Mouse (Mus musculus) right cerebral cortex, postnatal 4 days (tissue): ENCODE results near the gene Uck2.
A peak's percentile ranks its signal among the peaks of the same experiment; 100 is the strongest.

Experiments used
- DNase-seq: peaks from one replicate; pipeline ENCODE4 v3.0.0-alpha.2; 2022

Gene Uck2

DNA sequence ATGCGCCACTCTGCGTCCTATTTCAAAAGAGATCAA lies at the start of gene Uck2:
Uck2 (minus strand) TSS at position 1 of the 36 bp plus-strand sequence.
- DNase-seq: no peak

DNA sequence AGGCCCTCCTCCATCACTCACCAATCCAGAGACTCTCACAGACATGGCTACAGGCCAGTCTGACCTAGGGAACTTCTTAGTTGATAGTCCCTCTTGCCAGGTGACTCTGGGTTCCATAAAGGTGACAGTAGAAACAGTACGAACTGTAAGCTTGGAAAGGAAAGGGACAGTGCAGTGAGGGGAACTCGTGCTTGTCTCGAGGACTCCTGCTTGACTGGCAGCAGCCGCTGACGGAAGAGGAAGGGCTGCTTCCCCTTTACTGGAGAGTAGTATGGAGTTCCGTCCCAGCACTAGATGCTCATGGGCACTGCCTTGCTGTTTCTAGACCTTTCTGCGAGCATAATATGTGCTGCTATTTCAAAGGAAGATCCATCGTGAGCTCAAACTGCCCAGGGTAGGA lies 46.0 kb upstream of the Uck2 start:
- no peak for DNase-seq

DNA sequence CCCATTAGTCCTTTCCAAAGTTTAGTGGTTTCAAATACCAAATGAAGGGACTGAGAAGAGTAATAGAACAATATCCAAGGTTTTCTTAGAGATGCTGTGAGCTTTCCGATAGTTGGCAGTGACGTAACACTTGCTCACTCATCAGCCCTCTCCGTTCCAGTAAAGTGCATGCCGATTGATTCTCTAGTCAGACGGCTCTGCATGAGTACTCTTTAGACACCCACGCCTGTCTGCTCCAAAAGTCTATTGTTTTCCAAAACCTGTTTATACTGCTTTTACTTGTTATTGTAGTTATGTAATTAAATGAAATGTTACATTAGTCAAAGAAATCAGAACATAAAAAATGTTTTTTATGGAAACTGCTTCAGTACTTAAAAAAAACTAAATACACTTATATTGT lies 43.7 kb upstream of the Uck2 start:
- DNase-seq: no peak

DNA sequence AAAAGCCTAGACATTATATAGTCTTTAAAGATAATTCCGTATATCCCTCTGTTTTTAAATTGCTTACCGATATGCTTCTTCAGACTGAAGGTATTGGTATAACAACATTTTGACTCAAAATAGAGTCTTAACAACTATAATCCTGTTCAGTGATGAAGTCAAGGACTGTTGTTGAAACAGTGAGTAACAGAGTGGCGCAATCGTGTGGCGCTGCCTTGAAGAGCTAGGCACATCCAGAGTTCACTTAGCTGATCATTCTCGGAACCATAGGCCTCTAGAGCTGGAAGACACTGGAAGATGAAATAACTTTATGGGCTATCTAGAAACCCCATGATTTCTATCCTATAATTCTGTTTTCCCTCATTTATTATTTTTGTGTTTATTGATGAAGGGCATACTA lies 36.6 kb upstream of the Uck2 start:
- DNase-seq: no peak

DNA sequence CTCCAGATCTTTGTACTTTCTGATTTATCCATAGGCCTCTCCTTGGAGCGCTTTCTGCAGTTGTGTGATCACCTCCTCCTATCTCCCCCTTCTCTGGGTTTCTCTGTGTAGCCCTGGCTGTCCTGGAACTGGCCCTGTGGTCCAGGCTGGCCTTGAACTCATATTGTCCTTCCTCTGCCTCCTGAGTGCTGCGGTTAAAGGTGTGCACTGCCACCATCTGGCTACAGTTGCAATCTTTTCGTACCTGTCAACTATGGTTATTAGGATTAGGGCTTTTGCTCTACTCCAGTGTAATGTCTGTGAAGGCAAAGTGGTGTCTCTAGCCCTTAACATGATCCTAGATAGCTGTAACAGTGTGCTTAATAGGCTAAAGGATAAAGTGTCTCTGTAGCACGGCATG lies 28.1 kb upstream of the Uck2 start:
- DNase-seq: no peak

DNA sequence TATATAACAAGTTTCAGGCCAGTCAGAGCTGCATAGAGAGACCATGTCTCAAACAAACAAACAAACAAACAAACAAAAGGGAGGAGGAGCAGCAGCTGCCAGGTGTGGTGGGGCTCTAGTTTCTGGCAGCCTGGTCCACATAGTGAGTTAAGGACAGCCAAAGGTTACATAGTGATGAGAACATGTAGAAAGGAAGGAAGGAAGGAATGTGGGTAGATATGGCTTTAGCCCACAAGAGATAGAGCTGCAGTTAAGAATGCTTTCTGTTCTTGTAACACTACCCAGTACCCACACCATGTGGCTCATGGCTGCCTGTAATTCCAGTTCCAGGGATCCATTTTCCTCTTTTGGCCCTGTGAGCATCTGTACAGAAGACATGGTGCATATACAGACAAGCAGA lies 27.2 kb upstream of the Uck2 start:
- no peak for DNase-seq

DNA sequence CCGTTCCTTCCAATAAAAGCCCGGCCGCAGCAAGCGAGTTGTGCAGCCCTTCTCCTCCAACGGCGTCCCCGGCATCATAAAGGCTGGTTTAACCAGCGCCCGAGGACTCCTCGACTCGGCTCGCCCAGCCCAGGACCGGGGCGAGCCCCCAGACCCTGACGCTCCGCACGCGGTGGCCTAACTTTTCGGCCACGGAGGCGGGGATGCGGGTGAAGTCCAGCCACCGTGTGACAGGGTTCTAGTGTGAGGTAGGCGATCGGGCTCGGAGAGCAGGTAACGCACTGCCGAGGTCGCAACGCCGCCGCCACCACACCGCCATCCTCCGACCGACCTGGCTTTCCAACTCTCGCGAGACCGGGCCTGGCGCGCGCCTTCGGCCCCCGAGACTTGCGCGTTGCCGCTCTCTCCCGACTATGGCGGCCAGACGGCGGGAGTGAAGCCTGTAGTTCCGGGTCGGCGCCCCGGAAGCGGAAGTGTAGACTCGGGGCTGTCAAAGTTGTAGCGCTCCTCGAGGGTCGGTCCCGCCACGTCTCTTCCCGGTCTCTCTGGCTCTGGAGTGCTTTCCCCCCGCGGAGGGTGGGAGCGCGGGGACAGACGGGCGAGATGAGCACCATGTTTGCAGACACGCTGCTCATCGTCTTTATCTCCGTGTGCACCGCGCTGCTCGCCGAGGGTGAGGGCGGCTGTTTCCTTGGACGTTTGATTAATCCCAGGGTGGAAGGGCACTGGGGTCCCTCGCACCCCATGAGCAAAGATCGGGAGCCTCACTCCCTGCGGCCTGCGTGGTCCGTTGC lies 23.3 kb upstream of the Uck2 start, which contains the start of gene Tmco1:
Tmco1 (plus strand) TSS at position 118 of the 794 bp plus-strand sequence.
- peak; percentile 98 for DNase-seq

DNA sequence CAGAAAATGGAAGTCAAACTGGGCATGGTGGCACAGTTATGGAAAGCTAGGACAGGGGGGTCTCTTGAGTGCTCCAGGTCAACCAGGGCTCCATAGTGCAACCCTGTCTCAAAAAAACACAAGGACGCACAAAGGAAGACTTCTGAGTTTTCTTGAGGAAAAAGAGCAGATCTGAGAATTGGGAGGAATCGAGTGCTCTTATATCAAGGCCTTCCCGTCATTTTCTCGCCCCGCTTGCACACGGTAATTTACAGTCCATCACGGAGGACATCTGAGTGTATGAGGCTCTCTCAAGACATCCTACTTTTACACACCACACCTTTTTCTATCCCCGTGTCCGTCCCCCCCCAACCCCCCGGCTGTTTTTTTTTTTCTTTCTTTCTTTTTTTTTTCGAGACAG lies 22.6 kb upstream of the Uck2 start:
- no peak for DNase-seq

DNA sequence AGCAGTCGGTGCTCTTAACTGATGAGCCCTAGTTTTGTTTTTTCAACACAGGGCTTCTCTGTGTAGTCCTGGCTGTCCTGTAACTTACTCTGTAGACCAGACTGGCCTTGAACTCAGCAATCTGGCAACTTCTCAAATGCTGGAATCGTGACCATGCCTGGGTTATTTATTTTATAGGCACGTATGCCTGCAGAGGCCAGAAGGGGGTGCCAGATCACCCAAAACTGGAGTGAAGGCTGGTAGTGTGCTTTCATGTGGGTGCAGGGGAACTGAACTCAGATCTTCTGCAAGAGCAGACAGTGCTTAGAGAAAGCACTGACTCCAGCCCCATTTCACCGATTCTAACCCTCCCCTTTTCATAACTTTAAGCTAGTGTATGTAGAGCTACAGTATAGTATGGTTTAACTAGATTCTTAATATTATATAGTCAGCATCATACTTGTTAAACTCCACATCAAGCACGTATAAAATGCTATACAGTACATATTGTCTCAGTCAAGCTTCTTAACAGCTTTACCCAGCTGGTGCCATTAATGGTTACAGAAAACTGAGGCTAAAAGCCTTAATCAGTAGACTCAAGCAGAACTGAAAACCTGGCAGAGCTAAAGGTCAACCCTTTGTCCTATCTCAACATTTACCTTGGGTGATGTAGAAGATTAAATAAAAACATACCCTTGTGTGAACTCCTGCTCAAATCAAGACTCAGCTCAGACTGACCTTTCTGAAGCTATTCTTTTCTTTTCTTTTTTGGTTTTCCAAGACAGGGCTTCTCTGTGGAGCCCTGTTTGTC lies 21.5 kb upstream of the Uck2 start:
- peak; percentile 26 for DNase-seq

DNA sequence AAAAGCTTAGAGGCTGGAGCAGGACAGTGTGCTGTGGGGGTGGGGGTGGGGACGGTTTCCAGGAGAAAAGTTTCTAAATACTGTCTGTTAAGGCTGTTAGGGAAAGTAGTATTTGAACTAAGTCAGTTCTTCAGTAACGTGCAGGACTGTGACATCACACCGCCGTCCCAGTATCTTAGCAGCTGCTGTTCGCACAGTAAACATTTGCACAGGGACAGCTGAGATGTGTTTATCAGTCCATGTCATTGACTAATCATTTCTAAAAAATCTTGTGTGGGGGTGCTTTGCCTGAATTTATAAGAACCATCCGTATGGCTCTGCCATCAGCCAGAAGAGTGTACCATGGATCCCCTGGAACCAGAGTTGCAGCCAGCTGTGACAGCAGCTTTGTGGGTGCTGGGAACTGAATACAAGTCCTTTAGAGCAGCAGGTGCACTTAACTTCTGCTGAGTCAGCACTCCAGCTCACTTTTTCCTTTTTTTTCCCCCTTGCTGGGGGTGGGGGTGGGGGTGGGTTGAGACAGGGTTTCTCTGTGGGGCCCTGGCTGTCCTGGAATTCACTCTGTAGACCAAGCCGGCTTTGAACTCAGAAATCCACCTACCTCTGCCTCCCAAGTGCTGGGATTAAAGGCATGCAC lies 20.5 kb upstream of the Uck2 start:
- no peak for DNase-seq

DNA sequence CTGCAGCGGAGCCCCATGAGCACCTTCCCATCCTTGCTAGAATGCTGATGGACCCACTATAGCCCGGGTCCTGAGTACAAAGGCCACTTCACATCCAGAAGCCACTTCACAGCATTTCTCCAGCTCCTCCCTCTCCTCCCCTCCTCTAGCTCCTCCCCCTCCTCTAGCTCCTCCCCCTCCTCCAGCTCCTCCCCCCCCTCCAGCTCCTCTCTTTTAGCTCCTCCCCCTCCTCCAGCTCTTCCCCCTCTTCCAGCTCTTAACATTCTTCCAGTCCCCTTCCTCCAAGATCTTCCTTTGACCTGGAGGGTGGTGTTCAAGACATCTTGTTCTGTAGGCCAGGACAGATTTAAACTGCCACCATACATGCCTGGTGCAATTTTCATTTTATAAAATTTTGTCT lies 15.0 kb upstream of the Uck2 start:
- DNase-seq: no peak

DNA sequence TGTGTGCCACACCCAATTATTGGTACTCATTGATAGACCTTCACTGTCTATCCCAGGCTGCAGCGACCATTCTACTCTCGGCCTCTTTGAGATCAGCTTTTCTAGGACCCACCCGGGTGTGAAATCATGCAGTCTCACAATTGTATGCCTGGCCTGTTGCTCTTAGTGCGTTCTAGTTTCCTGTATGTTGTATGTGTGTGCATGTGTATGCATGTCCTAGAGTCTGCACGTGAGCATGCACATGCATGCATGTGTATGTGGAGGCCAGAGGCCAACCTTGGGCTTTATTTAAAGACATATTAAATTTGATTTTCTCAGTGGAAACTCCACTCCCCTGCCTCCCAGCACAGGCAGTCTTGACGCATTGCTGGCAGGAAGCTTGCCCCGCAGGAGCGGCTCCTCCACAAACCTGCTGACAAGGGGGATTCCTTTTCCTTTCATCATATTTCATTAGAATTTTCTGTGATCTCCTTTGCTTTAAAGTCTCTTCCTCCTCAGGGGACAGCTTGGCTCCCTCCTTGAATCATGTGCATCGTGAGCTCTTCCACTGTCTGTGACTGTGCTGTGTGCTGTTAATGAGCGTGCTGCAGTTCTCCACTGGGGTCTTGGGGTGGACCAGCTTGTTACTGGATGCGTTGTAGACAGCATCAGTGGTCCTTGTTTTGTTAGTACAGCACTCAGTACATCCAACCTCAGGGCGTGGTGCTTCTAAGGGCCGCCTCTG lies 10.7 kb upstream of the Uck2 start:
- no peak for DNase-seq

DNA sequence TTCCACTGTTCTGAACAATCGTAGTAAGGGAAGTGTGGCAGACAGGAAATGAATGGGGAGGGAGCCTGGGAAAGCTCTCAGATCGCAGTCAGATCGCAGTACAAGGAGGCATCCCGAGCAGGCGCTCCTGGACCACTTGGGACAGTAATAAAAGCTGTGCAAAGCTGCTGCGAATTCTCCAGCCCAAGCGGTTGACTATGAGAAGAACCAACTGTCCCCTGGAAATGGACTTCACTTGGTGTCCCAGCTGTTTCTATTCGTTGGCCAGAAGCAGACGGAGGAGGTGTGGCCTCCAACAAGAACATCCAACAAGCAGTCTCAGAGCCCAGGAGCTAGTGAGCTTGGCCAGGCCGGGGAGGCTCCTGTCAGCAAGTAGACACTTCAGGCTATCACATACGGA lies 7.3 kb upstream of the Uck2 start:
- DNase-seq: no peak

DNA sequence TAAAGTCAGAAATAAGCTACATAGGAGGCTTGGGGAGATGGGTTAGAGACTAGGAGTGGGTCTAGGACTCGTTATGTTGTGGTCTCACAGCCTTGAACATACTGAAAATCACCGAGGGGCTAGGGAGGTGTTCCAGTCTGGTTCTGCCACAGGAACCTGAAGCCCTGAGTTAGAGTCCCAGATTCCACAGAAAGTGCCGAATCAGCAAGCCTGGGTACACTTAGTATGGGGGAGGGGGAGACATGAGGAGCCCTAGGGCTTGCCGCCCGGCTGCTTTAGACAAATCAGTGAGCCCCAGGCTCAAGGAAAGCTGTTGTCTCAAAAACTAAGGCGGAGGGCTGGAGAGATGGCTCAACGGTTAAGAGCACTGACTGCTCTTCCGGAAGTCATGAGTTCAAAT lies 6.5 kb upstream of the Uck2 start:
- DNase-seq: no peak

DNA sequence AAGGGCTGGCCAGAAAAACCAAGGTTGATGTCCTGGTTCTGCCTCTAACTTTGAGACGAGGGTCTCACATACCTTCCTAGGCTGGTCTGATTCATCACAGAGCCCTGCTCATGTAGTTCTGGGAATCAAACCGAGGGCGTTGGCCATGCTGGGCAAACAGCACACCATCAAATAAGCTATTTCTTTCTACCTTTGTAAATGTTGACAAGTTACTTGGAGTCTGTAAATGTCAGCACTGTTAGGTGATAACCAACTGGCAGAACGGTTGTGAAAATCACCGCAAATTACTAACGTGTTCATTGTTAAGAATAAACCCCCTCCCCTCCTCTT lies 5.1 kb upstream of the Uck2 start:
- no peak for DNase-seq

DNA sequence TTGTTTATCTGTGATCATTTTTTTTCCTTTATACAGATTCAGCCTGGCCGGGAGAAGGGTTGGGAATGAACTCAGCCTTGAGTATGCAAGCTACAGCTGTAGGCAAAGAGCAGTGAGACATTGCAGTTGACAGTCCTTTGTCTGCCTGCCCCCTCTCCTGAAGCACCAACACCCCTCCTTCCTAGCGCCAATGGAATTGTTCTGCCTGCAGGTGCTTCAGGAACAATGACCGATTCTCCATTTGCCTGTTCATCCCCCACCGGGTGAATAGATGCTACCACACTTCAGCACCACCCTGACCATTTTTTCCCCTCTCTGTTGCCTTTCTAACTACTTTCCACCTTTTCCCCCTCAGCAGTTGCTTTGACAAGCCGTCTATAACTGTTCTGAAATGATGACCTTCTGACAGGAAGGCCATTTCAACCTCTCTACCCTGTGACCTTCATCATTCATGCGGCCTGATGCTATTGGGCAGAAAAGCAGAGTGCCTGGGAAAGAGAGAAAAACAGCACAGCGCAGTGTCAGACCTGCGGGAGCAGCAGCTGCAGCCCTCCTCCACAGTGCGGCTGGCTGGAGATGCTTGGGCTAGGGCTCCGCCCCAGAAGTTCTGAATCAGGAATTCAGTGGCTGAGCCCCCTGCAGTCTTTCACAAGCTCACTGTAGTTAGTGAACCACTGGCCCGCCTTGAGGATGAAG lies 4.6 kb upstream of the Uck2 start:
- DNase-seq: no peak

DNA sequence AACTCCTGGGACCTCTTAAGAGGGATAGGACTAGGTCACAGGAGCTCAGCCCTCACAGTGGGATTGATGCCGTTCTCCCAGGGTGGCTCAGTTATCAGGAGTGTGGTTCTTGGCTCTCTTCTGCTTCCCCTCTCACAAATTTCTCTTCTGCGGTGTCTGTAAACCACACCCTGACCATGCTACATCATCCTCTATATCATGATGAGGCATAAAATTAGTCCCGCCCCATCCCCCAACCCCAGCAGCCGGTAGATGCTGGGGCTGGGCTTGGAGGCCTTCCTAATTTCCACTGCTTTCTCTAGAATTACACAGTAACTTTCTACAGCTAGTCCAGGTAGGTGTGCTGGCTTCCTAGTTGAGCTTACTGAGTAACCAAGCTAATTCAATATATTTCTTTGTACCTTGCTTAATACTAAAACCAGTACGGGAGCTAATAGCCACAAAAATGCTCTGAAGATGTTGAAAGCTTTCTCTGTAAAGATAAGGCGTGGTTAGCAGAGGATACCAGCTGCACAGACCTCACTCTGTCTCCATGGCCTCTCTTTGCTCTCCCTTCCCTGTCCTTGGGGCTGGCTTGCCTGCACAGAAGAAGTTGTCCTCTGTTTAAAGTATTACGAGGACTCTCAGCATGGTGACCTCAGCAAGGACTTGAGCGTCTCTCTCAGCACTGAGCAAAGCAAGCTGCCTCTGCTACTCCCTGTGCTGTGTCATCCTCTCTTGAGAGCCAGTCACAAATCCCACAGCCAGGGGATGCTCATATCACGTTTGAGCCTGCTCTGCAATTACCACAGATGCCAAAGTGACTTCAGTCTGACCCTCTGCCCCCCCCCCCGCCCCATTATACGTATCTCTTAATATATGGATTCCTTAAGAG lies 3.8 kb upstream of the Uck2 start:
- no peak for DNase-seq

DNA sequence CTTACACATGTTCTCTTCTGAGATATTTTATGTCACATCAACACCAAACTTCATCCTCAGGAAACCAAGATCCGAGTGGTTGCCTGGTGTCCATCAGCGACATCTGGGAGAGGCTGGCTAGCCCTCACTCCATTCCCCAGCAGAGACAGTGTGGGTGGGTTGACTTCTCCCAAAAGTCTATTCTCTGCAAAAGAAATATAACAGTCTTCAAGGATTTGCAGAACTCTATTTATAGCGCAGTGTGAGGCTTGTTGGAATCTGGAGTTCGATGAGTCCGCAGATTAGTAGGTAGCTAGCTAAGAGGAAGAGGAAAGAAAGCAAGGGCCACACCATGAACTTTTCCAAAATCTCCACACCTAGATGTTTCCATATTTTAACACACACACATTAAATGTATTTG lies 2.0 kb upstream of the Uck2 start:
- no peak for DNase-seq

DNA sequence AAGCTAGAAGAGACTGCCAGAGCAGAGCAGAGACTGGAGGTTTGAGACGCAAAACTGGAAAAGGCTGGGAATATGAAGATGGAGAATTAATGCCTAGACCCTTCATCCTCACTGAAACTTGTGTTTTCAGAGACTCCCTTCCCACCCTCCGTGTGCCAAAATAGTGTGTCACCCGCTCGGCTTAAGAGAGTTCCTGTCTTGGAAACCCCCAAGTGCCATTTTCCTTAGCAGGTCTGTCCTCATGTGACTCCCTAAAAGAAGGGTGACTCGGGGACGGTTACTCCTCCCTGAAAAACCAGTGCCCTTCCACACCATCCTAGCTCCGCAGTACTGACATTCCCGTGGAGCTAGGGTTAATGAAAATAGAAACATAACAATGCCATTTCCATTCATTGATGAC lies 236 bp upstream of the Uck2 start:
- no peak for DNase-seq

DNA sequence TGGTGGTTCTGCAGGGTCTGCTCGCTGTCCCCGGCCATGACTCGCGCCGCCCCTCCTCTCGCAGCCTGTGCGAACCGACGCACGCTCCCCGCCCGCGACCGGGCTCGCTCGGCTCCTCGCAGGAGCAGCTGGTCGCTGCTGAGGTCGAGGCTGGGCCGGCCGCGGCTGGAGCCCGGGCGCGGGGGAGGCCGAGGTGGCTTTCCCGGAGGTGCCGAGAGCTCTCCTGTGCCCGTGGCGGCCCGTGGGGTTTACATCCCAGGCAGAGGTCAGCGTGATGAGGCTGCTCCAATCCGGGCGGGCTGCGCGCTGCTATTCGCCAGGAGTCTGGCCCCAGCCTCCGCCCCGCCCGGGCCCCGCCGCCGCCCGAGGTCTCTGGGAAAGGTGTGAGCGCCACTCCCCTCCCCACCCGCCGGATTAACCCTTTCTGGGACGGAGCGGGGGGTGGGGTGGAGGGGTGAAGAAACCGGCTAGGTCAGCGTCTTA lies 242 bp downstream of the Uck2 start:
- DNase-seq: peak; percentile 75

DNA sequence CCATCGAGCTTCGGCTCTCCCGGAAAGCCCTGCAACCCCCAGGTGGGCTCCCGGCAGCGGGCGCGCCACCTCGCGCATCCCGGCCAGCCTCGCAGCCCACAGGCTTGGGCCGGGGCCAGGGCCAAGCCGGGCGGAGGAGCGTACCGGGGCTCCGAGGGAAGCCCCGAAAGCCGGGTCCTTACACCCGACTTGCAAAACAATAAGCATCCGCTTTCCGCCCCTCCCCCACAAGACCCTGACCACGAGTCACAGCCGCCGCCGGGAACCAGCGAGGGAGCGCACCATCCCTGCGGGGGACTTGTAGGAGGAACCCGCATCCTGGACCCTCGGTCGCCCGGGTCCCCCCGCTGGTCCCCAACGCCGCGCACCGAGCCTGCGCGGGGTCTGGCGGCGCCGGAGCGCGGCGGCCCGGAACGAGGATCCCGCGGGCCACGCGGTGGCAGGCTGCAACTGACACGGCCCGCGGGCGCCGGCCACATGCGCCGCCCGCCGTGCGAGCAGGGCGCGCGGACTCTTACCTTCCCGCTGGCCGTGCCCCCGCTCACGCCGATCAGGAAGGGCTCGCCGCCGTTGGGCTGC lies 773 bp downstream of the Uck2 start:
- DNase-seq: peak; percentile 84
